Mouse (Mus musculus) splenic B cell, adult 2 months (primary cell): Measurements from ENCODE around the gene Cep70.

Source experiments
- DNase-seq: peaks from one replicate; pipeline ENCODE4 v3.0.0-alpha.2; 2011; ENCODE audit warnings: low read depth, low spot score
- H3K27me3 ChIP-seq: 2 replicates; pipeline ENCODE4 v1.6.1; 2012; ENCODE audit warnings: mild to moderate bottlenecking, low read length, moderate library complexity, mixed read lengths; ENCODE audit not compliant: control insufficient read depth, poor library complexity, insufficient read depth, severe bottlenecking
- H3K36me3 ChIP-seq: 2 replicates; pipeline ENCODE4 v1.6.1; 2012; ENCODE audit warnings: mild to moderate bottlenecking, low read length, moderate library complexity, mixed read lengths; ENCODE audit not compliant: control insufficient read depth, poor library complexity, insufficient read depth, severe bottlenecking

The Cep70 gene

GRCm38 (mm10) chr9:99248906-99249305 is 5.7 kb downstream of the Cep70 start:
- DNase-seq = no peak
- 0 out of 2 replicates have a peak, but pooled peaks cover 1% of the 10 kb centered on the region for H3K36me3 ChIP-seq

GRCm38 (mm10) chr9:99253861-99254260 is 10.7 kb downstream of the Cep70 start:
- DNase-seq = no peak
- Histone ChIP-seq H3K36me3 (peaks cover 9% of the 10 kb centered on the region; the same call in 1 of the 2 replicates), H3K27me3 (no peaks in the 10 kb centered on the region)

More at GRCm38 (mm10) chr9:99248906-99249305, 5.7 kb downstream of the Cep70 start:
- H3K27me3 ChIP-seq = no peaks in the 10 kb centered on the region

GRCm38 (mm10) chr9:99256206-99256605 is 13.0 kb downstream of the Cep70 start:
- DNase-seq = no peak
- H3K36me3 ChIP-seq = peaks cover 11% of the 10 kb centered on the region; the same call in 1 of the 2 replicates
- H3K27me3 ChIP-seq = no peaks in the 10 kb centered on the region

GRCm38 (mm10) chr9:99256821-99257220 is 13.7 kb downstream of the Cep70 start:
- no peaks in the 10 kb centered on the region for H3K27me3 ChIP-seq
- no peak for DNase-seq
- peaks cover 11% of the 10 kb centered on the region; the same call in 1 of the 2 replicates for H3K36me3 ChIP-seq

- Histone ChIP-seq H3K27me3 (no peaks in the 10 kb centered on the region), H3K36me3 (peaks cover 11% of the 10 kb centered on the region; the same call in 1 of the 2 replicates)
- DNase-seq = no peak
These were observed 15.7 kb downstream of the Cep70 start for GRCm38 (mm10) chr9:99258891-99259290.

- no peaks in the 10 kb centered on the region; the same call in 1 of the 2 replicates for H3K27me3 ChIP-seq
- H3K36me3 ChIP-seq = no peaks in the 10 kb centered on the region
- DNase-seq = no peak
These were observed 61.1 kb downstream of the Cep70 start for GRCm38 (mm10) chr9:99304296-99304695.

GRCm38 (mm10) chr9:99306226-99306625 is 63.1 kb downstream of the Cep70 start:
- no peaks in the 10 kb centered on the region for H3K27me3 ChIP-seq
- H3K36me3 ChIP-seq = no peaks in the 10 kb centered on the region
- DNase-seq = no peak

- DNase-seq = no peak
- H3K27me3 ChIP-seq = no peaks in the 10 kb centered on the region
- no peaks in the 10 kb centered on the region for H3K36me3 ChIP-seq
These were observed 76.3 kb downstream of the Cep70 start for GRCm38 (mm10) chr9:99319343-99319951.

GRCm38 (mm10) chr9:99320006-99320405 is 76.8 kb downstream of the Cep70 start:
- no peak for DNase-seq
- Histone ChIP-seq H3K36me3 (no peaks in the 10 kb centered on the region), H3K27me3 (no peaks in the 10 kb centered on the region)

- no peaks in the 10 kb centered on the region for H3K36me3 ChIP-seq
- DNase-seq = no peak
- no peaks in the 10 kb centered on the region for H3K27me3 ChIP-seq
These were observed 82.2 kb downstream of the Cep70 start for GRCm38 (mm10) chr9:99325208-99325929.

- DNase-seq = no peak
- Histone ChIP-seq H3K36me3 (no peaks in the 10 kb centered on the region), H3K27me3 (no peaks in the 10 kb centered on the region)
These were observed 82.8 kb downstream of the Cep70 start for GRCm38 (mm10) chr9:99325961-99326360.

GRCm38 (mm10) chr9:99326881-99327280 is 83.7 kb downstream of the Cep70 start:
- no peak for DNase-seq
- no peaks in the 10 kb centered on the region for H3K36me3 ChIP-seq
- no peaks in the 10 kb centered on the region for H3K27me3 ChIP-seq

- DNase-seq = no peak
- no peaks in the 10 kb centered on the region for H3K36me3 ChIP-seq
- H3K27me3 ChIP-seq = no peaks in the 10 kb centered on the region
These were observed 93.4 kb downstream of the Cep70 start for GRCm38 (mm10) chr9:99336538-99336937.

- H3K27me3 ChIP-seq = no peaks in the 10 kb centered on the region
These were observed 95.1 kb downstream of the Cep70 start for GRCm38 (mm10) chr9:99338293-99338692.

GRCm38 (mm10) chr9:99339182-99339581 is 96.0 kb downstream of the Cep70 start:
- no peaks in the 10 kb centered on the region for H3K27me3 ChIP-seq
- H3K36me3 ChIP-seq = no peaks in the 10 kb centered on the region
- no peak for DNase-seq

More at GRCm38 (mm10) chr9:99338293-99338692, 95.1 kb downstream of the Cep70 start:
- DNase-seq = no peak
- no peaks in the 10 kb centered on the region for H3K36me3 ChIP-seq
